Mouse (Mus musculus) cerebellum, postnatal 25 days (tissue): ENCODE measurements around the gene Gm42715.
"Not testable (repeated sequence)": the region's sequence is repeated elsewhere in the genome, so short reads cannot be mapped to it uniquely, and the experiment has no call there.

Experiments
- DNase-seq, 2 experiments: peaks; one replicate each; pipeline ENCODE4 v3.0.0; 2021; ENCODE audit warnings: mixed read lengths in 2 of 2

Gene Gm42715

DNA sequence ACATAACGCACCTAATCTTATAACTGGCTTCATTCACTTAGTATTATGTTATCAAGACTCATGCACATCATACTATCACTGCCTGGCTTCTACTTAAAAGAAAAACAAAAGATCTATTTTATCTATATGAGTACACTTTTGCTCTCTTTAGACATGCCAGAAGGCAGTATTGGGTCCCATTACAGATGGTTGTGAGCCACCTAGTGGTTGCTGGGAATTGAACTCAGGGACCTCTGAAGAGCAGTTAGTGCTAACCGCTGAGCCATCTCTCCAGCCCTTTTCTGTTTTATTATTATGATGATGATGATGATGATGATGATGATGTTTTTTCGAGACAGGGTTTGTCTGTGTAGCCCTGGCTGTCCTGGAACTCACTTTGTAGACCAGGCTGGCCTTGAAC lies 21.0 kb upstream of the Gm42715 start:
- DNase-seq, result peak; percentile 43 to 69

DNA sequence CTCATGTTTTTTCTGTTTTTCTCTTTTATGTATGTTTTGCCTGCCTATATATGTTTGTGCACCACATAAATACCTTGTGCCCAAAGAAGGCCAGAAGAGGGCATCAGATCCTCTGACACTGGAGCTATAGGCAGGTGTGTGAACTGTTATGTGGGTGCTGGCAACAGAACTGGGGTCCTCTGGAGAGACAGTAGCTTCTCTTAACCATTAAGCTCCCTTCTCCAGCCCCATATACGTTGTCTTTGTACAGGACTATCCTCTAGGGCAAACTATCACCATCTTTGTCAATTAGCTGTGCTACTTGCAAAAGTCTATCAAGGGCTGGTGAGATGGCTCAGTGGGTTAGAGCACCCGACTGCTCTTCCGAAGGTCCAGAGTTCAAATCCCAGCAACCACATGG lies 11.1 kb upstream of the Gm42715 start:
- DNase-seq, result no peak

DNA sequence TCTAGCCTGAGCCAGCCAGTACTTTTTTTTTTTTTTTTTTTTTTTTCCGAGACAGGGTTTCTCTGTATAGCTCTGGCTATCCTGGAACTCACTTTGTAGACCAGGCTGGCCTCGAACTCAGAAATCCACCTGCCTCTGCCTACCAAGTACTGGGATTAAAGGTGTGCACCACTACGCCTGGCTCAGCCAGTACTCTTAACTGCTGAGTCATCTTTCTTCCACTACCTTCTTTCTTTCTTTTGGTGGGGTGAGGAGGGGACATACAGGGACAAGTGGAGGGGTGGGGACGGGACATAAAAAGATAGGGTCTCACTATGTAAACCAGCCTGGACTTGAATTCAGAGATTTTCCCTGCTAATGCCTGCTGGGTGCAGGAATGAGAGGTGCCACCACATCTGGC lies 9.6 kb upstream of the Gm42715 start:
- not testable (repeated sequence) for DNase-seq

DNA sequence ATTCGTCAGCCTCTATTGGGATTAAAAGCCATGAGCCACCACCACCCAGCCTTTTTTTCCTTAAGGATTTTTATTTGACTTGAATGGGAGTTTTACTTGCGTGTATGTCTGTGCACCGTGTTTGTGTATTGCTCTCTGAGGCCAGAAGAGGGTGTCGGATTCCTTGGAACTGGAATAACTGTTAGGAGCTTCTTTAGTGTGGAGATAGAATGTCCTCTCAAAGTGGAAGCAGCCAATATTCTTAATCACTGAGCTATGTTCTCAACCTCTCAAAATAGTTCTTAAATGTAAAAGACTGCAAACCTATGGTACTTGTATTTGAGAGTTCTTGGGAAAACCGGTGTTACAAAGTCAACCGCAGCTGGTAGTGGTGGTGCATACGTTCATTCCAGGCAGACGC lies 8.1 kb upstream of the Gm42715 start:
- peak in 1 of 2 experiments; percentile 38 for DNase-seq

DNA sequence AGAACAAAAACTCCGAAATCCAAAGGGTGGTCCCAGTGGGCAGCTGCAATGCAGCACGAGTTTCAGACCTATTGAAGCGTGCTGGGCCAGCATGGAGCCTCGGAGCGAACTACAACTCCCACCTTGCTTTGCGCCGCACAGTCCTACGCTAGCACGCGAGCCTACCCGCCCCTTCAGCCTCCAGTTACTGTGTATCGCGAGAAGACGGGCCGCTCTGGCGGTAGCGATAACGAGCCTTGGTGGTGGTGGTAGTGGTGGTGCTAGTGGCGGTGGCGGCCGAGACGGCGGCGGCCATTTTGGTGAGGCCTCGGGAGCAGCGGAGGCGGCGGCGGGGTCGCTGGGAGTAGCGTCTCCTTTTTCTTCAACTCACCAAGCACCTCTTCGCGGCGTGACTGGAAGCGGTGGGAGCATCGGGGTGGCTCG lies 7.6 kb upstream of the Gm42715 start, which contains the start of gene Srcap:
Srcap (plus strand) TSS at position 176 of the 423 bp plus-strand sequence.
- peak in 1 of 2 experiments; percentile 97 for DNase-seq

DNA sequence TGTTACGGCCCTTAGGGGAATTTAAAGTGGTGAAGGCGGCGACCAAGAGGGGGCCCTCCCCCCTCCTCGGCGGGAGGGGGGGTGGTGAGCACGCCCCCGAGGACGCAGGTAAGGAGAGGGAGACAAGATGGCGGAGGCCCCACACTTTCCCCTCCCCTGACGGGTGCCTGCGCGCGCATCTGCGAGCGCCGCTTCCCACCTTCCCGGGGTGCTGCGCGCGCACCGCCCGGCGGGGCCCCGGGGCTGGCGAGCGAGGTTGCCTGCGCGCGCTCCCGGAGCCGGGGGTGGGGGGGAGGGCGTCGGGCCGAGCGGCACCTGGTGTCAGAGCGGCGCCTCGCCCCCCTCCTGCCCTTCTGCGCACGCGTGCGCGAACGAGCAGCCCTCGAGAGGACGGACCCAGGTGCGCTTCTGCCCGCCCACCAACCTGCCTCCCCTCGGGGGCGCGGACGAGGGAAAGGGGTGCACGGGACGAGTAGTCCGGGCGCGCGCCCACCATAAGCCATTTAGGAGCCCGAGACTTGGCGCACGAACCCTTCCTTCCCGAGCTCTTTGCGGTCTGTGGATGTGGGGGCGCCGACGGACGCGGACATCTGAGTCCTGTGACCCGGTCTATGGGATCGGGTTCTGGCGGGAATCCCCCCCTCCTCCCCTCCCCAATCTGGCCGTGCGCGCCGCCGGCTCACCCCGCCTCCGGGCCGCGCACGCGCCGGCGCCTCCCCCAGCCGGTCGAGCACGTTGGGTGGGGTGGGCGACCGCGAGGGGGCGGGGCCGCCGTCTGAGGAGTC lies 7.0 kb upstream of the Gm42715 start:
- peak; percentile 93 to 94 for DNase-seq

DNA sequence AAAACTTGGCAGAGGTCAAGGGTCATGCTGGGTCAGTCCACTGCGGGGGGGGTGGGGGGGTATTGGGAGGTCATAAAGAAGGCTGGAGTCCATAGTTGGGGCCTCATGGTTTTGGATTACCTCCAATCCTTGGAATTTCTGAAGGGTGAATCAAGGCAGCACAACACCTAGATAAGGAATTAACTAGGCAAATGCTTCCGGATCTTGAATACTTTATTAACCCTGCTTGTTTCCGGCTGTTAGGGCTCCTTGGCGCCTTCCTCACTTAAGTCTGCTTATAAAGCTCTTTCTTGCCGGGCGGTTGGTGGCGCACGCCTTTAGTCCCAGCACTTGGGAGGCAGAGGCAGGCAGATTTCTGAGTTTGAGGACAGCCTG lies 6.4 kb upstream of the Gm42715 start:
- peak in 1 of 2 experiments; percentile 26 for DNase-seq

DNA sequence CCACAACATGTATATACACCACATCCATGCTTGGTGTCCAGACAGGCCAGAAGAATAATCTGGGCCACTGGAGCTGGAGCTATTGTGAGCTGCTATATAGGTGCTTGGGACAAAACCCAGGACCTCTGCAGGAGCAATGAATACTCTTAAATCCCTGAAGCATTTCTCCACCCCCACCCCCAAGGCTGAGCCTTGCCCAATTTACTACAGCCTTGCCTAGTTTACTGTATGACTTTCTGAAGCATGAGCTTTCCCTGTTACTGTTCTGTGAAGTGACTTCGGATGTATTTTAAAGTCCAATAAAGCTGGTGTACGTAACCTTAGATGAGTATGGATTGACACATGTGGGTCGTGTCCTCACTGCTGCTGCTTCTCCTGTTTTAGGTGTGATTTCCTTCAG lies 5.6 kb upstream of the Gm42715 start:
- DNase-seq, result no peak

DNA sequence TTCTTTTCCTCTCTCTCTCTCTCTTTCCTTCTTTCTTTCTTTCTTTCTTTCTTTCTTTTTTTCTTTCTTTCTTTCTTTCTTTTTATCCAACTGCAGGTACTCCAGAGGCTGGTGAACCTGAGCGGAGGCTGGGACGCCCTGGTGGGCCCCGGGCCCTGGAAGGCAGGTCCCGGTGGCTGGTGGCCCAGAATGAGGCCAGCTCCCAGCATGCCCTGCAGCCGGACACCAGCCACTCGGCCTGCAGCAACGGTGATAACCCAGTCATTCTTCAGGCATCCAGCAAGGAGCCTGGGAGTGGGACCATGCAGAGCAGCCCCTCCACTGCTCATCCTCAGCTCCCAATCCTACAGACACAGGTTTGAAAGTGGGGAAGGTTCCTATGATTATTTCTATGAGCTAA lies 3.5 kb upstream of the Gm42715 start:
- peak; percentile 57 to 74 for DNase-seq

DNA sequence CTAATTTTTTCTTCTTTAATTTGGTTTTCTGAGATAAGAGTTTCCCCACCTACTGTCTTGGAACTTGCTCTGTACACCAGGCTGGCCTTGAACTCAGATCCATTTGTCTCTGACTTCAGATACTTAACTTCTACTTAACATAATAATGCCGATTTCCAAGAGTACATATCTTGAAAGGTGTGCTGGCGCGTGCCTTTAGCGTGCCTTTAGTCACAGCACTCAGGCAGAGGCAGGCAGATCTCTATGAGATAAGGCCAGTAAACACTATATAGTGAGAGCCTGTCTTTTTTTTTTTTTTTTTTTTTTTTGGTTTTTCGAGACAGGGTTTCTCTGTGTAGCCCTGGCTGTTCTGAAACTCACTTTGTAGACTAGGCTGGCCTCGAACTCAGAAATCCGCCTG lies 3.0 kb upstream of the Gm42715 start:
- no peak for DNase-seq

DNA sequence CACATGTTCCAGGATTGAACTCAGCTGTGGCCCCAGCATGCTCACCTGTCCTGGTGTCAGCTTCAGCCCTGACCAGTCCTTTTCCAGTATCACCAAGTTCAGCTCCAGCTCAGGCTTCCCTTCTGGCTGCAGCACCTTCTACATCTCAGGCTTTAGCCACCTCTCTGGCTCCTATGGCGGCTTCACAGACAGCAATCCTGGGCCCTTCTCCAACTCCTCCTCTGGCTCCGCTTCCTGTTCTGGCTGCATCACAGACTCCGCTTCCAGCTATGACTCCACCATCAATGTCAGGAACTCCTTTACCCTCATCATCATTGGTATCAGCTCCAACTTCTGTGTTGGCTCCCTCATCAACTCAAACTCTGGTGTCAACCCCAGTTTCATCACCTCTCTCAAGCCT lies 22.3 kb downstream of the Gm42715 start:
- DNase-seq, result peak; percentile 51 to 67

DNA sequence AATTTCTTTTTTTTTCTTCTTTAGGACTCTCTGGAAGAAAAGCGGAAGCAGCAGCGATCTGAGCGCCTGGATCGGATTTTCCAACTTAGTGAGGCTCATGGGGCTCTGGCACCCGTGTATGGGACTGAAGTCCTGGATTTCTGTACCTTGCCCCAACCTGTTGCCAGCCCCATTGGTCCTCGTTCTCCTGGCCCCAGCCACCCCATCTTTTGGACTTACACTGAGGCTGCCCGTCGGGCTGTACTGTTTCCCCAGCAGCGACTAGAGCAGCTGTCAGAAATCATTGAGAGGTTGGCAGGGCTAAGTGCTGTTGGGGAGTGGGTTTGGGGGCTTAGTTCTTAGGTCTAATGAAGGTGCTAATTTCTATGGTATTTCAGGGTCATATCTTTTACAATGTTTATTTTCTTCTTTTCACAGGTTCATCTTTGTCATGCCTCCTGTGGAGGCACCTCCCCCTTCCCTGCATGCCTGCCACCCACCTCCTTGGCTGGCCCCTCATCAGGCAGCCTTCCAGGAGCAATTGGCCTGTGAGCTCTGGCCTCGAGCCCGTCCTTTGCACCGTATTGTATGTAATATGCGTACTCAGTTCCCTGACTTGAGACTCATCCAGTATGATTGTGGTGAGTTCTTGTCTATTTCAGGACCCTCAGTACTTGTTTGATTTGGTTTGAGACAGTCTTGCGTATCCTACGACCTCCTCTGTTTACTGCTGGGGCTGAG lies 29.9 kb downstream of the Gm42715 start:
- peak; percentile 90 to 94 for DNase-seq

DNA sequence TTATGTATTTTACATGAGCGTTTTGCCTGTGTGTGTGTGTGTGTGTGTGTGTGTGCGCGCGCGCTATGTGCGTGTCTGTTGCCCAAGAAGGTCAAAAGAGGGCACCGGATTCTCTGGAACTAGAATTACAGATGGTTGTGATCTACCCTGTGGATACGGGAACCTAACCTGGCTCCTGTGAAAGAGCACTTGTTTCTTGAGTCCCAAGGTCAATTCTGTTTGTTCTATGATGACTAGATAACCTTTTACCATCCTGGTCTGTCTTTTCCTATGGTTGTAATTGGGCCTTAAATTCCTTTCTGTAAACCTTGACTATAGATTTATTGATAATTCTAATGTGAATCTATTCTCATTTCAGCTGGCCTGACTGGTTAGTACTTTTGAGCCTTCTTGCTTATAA lies 32.2 kb downstream of the Gm42715 start:
- no peak for DNase-seq

DNA sequence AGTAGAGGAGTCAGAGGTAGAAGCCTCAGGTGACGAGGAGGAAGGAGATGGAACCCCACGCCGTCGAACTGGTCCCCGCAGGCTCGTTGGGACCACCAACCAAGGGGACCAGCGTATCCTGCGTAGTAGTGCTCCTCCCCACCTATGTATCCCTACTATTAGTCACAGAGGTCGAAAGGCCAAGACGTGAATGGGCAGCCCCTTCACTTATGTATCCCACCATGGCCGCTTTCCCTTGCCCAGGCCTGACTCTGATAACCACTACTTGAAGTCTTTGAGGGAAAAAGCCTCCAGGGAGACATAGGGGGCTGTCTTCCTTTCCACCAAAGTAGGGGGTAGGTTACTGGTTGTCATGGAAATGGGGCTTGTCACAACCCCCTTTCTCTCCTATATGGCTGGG lies 41.2 kb downstream of the Gm42715 start:
- no peak for DNase-seq

DNA sequence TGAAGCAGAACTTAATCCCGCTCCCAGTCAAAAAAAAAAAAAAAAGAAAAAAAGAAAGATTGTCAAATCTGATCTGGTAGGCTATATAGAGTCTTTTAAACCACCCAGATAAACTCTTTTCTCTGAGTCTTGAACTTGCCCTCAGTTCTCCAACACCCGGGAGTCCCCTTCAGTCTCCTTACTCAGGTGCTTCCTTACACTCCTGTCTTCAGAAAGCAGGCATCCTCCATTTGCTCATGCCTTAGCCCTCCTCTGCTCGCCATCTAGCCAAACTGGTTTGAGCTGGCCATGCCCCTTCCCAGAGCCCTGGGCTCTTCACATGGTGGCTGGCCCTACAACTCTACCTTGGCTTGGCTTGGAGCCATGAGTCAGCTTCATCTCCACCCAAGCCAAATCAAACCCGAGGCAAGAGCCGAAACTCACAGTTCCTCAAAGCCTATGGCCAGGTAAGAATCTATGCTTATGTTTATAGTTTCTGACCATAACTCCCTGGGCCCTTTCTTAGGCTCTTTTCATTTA lies 42.0 kb downstream of the Gm42715 start, which contains the start of gene Tmem265:
Tmem265 (plus strand) TSS at position 51 of the 519 bp plus-strand sequence.
- DNase-seq, result peak; percentile 36 to 63

DNA sequence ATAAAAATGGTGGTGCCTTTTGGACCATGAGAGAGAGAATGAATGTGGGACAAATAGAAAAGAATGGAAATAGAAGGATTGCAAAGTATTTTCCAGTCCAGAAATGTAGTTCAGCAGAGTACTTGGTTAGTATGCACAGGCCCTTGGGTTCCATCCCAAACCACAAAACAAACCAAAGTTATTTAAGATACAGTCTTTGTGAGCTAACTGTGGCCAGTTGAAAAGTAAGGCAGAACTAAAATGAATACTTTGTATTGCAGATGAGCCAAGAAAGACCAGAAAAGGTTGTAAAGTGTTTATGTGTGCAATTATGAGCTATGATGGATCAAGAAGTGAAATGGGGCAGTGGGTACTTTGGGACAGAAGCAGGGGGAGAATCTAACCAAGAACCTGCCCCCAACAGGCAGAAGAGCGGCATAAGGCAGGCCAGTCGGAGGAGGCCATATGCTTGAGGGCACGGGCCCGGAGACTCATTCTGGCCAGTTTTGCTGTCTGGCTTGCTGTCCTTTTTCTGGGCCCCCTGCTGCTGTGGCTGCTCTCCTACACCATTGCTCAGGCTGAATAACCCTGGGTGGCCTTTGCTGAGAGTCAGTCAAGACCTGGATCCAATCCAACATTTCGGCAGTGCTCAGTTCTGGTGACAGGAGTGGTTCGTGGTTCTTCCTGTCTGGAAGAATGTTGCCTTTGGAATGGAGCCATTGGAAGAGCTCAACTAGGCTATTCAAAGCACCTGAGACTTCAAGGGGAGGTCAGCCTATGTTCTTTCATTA lies 45.2 kb downstream of the Gm42715 start:
- DNase-seq, result peak; percentile 95 to 97

DNA sequence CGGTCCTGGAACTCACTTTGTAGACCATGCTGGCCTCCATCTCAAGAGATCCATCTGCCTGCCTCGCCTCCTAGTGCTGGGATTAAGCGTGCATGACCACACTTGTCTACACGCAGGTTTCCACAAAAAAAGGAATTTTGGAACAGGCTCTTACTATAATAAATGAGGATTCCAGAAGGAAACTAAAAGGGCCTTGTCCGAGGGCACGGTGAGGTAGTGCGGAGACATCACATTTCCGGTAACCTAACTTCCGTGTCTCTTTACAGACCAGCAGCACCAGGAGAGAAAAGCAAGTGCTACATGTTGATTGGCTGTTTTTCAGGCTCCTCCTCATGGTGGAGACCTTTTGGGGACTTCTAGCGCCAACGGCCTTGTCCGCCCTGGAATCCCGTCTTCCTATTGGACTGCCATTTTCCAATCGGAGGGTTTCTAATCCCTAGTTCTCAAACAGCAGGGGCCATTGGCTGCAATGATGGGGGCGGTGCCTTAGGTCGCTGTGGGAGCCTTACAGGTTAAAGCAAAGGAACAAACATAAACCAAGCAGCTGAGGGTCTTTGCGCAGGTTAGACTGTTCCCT lies 53.6 kb downstream of the Gm42715 start, which contains the start of gene Phkg2:
Phkg2 (plus strand) TSS at position 446 of the 577 bp plus-strand sequence.
- peak; percentile 87 to 90 for DNase-seq

DNA sequence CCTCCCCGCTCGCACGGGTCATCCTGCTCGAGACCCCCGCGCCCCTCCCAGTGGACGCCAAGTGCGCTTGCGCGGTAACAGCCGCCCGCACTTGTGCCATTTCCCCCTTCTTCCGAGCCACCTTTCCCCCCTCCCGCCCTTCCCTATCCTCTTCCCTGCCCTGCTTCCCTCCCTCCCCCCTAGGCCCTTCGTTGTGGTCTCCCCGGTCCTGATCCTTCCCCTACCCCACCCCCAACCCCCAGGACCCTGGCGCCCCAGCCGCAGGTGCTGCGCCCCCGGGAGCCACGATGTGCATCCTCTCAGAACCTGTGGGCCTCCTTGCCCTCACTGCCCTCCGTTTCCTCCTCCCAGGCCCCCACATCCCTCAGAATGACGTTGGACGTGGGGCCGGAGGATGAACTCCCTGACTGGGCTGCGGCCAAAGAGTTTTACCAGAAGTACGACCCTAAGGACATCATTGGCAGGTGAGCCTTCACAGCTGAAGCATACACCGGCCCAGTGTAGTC lies 54.2 kb downstream of the Gm42715 start:
- DNase-seq, result peak; percentile 44 to 55

DNA sequence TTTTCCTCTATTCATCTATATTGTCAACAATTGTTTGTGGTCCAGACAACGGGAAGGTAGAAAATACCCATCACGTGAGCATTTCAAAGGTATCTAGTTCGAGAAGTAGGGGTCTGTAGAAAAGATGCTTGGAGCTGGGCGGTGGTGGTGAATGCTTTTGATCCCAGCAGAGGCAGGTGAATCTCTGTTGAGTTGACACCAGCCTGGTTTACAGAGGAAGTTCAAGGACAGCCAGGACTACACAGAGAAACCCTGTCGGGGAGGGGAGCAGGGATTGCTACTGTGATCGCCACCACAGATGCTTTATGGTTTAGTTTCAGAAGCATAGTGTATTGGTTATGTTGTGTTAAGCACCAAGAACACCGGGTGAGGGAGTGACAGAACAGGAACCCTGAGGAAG lies 54.7 kb downstream of the Gm42715 start:
- peak in 1 of 2 experiments; percentile 17 for DNase-seq

DNA sequence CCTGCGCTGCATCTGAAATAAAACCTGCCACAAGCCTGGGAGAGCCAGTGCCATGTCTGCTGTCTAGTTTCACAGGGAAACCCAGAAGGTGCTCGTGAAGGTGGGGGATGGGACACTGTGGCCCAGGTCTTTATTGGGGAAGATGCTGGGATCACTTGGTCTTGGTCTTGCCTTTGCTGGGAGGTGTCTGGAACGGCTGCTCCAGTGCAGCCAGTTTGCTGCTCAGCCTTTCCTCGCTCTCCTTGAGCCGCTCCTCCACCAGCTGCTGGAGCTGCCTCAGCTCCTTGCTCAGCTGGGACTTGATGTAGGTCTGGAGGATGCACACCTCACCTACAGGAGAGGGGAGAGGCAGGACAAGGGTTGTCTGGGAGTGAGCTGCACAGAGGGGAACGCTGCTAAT lies 63.9 kb downstream of the Gm42715 start:
- no peak for DNase-seq

DNA sequence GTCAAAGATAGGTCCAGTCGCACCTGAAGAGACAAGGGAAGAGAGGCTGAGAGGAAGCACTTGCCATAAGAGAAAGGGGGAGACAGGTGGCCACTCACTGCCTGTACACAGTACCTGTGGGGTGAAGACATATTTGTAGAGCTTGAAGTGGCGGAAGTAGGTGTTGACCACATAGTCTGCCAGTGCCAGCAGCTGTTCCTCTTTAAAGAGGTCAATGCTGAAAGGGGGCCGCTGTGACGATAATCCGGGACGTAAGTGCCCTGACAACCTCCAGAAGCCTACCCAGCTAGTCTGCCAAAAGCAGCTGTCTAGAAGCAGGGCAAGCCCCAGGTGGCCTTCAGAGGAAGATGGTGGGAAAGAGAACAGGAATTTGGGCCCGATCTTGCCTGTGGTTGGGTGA lies 65.6 kb downstream of the Gm42715 start:
- no peak for DNase-seq

DNA sequence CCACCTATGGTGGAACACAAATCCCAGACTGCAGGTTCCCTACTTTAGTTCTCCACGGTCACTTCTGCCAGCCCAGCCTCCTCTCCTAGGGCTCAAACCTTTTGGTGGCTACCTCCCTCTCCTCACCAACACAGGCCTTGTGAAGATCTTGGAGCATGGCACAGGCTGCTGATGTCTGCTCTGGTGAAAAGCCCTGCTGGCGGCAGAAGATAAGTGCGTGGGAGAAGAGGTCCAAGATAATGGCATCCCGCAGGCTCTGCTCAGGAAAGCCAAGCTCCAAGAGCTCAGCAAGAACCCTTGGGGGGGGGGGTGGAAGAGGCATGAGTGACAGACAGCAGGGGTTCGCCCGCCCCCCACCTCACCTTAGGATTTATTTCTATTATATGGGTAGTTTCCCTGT lies 66.8 kb downstream of the Gm42715 start:
- no peak for DNase-seq
